Mouse (Mus musculus) cerebellum, adult 9-11 months (tissue): ENCODE results near the gene Zfp961.
A peak's percentile ranks its signal among the peaks of the same experiment; 100 is the strongest.
"Not testable (repeated sequence)": the region's sequence is repeated elsewhere in the genome, so short reads cannot be mapped to it uniquely, and the experiment has no call there.

ENCODE experiments used
- DNase-seq: peaks from one replicate; pipeline ENCODE4 v3.0.0; 2022

Gene Zfp961

DNA sequence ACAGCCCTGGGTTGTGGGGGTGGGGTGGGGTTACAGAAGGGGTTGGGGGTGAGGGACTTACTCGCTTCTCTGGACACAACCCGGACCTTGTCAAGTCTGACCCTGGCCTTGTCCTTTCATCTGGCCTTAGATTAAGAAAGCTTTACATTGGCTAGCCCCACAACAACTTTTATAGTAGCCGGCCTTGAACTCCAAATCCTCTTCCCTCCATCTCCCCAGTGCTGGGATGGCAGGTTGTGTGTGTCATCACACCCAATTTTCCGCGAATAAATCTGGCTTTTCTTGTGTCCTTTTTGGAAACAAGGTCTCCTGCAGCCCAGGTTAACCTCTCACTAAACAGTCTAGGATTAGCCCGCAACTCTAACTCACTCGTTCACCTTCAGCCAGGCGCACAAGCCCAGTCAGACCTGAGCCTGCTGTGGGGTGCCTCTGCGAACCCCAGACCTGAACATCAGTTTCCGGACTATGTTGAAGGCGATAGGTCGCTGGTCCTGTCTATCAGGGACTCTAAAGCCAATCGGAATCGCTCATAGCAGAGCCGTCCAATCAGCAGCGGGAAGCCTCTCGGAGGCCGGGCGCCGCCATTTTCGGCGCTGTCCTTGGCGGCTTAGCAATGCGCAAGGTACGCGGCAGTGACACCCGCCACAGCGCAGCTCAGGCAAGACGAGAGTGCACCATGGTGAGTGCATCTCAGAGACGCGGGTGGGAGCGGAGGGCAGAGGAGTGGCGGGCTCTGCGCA is at the start of gene Zfp961:
Gene Zfp961, plus strand, starts transcription at position 557 of the 740 bp plus-strand sequence.
- peak; percentile 98 for DNase-seq

DNA sequence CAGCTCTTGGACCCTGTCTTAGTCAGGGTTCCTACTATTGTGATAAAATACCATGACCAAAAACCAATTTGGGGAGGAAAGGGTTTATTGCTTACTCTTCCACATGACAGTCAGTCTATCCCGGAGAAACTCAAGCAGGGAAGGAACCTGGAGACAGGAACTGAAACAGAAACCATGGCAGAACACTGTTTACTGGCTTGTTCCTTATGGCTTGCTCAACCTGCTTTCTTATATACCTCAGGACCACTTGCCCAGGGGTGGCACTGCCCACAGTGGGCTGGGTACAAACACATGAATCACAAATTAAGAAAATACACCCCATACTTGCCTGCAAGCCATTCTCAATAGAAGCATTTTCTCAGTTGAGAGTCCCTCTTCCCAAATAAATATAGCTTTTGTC is 47.8 kb upstream of the Zfp961 start:
- not testable (repeated sequence) for DNase-seq

DNA sequence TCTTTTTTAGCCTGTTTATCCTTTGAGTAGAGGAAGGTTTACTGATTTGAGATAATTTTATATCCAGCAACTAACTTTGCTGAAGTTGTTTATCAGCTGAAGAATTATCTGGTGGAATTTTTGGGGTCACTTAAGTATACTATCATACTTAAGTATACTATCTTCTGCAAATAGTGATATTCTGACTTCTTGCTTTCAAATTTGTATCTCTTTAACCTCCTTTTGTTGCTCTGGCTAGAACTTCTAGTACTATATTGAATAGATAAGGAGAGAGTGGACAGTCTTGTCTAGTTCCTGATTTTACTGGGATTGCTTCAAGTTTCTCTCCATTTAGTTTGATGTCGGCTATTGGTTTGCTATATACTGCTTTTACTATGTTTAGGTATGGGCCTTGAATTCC is 44.0 kb upstream of the Zfp961 start:
- no peak for DNase-seq

DNA sequence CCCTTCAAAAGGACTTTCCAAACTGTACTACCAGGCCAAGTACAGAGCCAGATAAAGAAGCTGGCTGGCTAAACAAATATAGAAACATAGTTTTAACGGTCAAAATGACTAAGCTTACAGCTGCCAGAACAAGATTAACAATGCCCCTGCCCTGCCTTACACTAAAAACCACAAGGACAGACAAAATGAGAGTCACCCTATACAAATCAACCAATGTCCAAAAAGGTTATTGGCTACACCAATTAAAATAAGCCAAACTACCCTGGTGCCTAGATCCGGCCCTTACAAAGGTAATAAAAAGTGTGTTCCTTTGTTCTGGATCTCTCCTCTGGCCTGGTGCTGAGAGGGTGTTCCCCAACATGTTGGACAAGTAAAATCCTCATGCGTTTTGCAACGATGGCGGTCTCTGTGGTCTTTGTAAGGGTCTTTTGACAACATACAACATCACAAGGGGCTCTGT is 43.0 kb upstream of the Zfp961 start:
- DNase-seq, result no peak

DNA sequence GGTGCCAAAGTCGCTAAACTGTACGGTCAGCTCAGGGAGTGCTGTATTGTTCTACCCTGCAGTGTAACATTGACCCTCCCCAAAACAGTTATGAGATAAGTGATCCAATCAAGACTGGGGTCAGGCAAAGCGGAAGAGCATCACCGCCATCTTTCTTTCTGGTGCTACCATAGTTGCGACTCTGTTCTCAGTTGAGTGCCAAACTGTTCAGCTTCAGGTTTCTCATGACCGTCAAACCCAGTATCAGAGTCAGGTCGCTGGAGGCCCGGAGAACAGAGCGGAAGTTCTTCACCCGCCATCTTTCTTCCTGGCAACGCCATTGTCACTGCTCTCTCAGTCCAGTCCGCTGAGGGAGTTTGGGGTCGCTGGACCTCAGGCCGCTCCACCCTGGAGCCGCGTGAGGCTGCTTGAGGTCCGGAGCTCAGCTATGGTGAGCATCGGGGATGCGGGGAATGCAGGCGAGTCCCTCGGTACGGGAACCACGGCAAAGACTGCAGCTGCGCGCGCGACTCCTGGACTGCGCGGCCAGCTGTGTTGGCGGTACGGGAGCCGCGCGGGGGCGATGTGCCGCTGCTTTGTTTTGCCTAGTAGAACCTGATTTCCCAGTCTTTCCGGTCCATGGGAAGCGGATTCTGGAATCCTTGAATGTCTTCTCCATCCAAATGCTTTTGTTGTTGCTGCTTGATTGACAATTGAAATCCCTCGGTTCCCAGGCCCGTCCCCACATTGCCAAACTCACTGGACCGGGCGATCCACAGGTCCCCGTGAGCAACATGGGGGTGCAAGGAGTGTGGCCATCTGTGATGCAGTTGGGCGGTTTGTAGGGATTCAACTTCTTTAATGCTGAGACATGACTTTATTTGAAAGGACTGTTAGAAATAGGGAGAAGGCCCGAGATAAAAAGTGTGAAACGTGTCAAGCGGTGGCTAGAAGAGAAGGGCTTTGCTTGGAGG is 42.3 kb upstream of the Zfp961 start, which contains the start of the genes Zfp882 and Zfp617:
Gene Zfp882, plus strand, starts transcription at position 300 of the 953 bp plus-strand sequence.
Gene Zfp617, plus strand, starts transcription at position 327 of the 953 bp plus-strand sequence.
- peak; percentile 91 for DNase-seq

DNA sequence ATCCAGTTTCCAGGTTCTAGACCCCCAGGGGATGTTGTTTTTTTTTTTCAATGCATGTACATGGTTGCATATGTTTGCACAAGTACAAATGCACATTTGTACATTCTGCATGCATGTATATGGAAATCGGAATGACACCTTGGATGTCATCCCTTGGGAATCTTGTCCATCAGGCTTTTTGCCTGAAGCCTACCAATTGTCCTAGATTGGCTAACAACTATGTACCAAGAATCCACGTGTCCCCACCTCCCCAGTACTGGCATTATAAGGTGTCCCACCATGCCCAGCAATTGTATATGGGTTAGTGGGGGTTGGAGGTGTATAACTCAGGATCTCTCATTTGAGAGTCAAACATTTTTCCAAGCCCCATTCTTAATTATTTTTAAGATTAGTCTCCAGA is 38.6 kb upstream of the Zfp961 start:
- no peak for DNase-seq

DNA sequence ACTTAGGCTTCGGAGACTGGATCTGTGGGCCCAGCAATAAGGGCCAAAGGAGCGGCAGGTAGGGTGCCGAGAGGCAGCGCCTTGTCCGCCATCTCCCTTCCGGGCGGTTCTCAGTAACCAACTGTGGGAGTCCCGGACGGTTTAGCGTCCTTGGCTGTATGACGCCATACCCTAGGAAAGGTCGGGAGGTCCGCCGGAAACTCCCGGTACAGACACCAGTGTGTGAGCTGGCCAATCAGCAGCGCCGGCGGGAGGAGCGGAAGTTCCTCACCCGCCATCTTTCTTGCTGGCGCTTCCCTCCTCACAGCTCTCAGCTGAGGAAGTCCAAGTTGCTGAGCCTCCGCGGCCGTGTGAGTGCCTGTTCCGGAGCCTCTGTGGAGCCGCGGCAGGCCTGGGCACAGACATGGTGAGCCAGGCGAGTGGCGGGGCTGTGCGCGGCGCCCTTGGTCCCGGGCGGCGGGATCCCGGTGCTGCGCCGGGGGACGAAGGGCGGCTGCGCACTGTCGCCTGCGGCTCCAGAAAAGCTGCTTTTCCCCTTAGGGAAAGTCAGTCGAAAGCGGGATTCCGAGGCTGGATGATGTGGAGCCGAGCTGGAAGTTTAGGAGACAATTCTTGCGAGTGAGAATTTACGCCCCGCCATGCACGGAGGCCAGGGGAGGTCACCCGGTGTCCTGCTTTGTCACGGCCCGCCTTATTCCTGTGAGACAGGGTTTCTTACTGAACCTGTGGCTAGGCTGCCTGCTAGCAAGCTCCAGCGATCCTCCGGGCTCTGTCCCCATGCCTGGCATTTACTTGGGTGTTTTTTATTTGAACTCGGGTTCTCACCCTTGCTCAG is 28.1 kb upstream of the Zfp961 start:
- DNase-seq, result peak; percentile 97

DNA sequence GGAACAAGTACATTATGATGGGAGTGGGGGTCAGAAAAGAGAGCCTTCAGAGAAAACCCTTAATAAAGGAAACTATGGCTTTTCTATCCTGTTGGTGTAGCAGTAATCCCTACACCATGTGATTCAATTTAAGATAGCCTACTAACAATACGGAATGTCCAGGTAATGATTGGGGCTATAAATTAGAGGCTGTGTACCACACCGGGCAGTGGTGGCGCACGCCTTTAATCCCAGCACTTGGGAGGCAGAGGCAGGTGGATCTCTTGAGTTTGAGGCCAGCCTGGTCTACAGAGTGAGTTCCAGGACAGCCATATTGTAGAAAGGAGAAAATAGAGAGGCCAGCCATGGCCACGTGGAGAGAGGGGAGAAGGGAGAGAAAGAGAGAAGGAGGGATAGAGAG is 25.0 kb upstream of the Zfp961 start:
- DNase-seq, result no peak

DNA sequence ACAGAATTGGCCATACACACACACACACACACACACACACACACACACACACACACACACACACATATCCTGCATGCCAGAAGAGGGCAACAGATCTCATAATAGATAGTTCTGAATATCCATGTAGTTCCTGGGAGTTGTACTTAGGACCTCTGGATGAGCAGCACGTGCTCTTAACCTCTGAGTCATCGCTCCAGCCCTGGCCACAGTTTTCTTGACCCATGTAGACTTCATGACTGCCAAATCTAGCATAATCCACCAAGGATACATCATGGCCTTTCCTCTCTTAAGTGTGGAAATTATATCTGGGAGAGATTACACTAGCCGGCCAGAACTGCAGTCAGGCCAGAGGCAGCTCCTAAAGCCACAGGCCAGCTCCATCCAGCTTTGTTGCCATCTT is 24.3 kb upstream of the Zfp961 start:
- no peak for DNase-seq

DNA sequence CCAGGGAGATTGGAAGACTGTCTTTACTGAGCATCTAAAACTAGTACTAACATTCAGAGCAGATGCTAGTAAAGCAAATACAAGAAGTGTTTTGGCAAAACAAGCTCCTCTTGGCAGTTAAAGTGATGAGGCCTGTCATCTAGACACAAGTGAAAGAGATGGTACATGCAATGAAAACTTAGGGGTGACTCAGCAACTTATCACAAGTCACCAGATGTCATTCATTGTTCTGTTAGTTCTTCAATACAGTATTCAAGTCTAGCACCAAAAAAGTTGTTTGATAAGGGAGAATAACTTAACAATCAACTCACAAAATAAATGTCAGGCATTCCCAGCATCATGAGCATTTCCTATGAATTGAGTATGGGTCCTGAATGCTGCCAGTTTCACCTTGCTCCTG is 23.1 kb upstream of the Zfp961 start:
- no peak for DNase-seq

DNA sequence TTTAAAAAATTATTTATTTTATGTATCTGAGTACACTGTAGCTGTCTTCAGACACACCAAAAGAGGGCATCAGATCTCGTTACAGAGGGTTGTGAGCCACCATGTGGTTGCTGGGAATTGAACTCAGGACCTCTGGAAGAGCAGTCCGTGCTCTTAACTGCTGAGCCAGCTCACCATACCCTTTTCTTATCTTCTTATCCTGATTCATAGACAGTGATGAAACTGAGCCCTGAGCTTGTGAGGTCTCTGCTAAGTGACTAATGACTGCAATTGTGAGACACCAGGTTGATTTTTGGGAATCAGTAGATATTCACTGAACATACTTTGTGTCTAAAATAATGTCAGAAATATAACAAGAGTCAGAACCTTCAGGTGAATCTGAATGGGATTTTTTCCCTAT is 12.8 kb upstream of the Zfp961 start:
- not testable (repeated sequence) for DNase-seq

DNA sequence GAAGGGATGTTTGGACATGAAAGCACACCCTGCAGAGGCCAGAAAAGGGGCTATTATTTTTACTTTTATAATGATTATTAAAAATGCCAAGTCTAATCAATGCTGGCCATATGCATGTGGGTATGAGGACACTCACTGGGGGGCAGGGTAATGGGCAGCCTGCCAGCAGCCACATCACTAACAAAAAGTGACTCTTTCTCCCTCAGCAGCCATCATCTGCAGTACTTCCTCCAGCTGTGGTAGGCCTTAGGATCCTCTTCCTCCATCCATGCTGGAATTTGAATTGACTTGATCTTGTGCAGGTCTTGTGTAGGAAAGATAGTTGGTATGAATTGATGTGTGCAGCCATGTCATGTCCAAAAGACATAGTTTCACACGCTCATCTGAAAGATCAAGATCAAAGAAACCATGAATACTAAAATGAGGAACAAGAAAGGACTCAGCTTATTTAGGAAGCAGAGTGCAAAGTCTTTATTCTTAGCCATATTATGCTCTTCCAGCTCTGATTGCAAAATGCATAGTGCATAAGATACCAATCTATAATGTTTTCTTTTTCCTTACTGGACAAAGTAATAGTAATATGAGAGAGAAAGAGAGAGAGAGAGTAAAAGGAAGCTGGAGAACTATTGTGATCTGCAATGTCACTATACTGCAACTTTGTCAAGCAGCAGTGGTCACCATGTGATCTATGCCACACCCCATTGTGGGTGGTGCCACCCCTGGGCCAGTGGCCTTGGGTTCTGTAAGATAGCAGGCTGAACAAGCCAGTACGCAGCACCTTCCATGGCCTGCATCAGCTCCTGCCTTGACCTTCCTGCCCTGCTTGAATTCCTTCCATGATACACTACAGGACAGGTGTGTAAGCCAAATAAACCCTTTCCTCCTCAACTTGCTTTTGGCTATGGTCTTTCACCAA is 10.3 kb upstream of the Zfp961 start:
- no peak for DNase-seq

DNA sequence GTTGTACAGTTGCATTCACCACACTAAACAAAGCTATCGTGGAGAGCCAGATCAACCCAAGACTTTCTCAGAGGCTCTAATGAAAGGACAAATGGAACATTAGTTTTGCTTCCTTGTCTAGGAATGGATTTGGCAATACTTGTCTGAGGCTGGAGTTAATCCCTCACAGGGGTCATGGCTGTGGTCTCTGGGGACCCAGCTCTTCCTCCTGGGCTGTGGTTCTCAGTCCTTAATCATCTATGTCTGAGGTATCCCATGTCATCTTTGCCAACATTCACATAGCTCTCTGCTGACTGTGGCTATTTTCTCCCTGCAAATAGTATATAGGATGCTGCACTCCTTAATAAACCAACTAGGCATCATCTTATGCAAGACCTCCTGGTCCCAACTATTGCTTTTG is 9.1 kb upstream of the Zfp961 start:
- DNase-seq, result no peak

DNA sequence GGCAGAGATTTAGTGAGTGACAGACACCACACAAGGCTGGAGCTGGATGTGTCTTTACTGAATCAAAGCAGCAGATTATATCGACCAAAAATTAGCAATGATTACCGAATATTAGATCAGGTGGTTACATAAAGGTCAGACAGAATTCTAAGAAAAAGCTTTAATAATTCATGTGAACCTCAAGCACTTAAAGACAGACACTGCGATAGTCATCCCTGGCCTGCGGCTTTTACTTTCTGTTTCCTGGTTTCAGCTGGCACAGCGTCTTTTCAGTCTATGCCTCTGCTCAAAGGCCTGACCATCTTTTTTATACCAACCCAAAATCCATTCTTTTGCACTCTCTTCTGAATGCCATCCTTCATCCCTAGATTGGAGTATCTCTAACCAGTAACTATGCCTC is 2.2 kb upstream of the Zfp961 start:
- no peak for DNase-seq

DNA sequence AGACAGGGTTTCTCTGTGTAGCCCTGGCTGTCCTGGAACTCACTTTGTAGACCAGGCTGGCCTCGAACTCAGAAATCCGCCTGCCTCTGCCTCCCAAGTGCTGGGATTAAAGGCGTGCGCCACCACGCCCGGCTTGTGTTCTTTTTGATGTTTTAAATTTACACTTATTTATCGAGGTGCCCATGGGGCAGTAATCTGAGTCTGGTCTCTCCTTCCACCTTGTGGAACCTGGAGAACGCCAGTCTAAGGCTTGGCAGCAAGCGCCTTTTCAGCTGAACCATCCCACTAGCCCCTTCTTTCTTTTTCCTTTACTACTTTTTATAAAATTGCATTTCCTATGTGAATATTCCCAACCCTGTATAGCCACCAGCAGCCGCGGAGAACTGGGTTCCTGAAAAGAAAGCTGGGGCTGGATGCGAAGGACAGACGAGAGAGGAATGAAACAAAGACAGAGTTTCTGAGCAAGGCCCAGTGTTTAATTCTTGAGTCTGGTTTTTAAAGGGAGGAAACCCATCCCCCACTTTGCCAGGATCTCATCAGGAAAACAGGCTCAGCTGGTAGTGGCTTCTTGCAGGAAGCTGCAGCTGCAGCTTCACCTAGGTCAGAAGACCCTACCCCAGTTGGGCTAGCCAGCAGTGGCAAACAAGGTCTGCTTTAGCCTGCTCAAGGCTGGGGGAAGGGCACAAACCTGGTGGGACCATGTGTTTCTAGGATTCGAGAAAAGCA is 761 bp downstream of the Zfp961 start:
- DNase-seq, result peak; percentile 33

DNA sequence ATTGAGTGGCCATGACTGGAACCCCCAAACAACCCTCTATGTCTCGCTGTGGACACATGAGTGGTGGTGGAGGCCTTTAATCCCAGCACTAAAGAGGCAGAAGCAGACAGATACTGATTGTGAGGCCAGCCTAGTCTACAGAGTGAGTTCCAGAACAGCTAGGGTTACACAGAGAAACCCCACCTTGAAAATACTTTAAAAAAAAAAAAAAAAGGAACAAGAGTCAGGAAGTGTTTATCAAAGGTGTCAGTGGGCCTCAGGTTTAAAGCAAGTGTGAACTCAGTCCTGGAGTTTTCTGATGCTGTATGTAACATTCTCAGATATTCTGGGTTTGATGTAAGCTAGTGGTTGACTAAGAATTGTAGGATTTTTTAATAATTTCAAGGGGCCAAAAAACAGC is 1.7 kb downstream of the Zfp961 start:
- DNase-seq, result no peak

DNA sequence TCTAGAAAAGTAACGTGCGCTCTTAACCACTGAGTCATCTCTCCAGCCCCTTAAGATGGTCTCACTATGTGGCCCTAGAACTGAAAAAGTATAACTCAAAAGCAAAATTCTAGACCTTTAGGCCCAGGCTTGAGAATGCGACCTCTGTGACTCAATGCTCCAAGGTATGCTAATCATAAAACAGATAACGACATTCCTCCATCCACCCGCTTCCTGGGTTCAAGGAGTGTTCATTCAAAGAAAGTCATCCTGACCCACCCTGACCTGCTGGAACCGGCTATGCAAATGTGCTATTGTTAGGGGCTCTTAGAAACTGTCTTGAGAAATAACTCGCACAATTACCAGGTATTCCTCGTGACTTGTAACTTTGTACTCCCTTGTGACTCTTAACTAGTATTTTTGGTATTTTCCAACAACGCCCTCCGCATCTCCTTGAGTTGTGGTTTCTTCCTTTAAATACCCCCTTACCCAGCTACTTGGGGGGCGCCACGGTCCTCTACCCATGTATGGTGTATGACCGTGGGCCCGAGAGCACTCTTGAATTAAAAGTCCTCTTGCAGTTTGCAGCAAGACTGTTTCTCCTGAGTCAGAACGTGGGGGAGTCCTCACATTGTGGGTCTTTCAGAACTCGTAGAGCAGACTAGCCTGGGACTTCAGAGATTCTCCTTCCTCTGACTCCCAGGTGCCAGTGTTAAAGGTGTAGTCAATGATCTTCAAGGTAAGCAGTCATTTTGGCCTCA is 2.3 kb downstream of the Zfp961 start:
- DNase-seq, result not testable (repeated sequence)

DNA sequence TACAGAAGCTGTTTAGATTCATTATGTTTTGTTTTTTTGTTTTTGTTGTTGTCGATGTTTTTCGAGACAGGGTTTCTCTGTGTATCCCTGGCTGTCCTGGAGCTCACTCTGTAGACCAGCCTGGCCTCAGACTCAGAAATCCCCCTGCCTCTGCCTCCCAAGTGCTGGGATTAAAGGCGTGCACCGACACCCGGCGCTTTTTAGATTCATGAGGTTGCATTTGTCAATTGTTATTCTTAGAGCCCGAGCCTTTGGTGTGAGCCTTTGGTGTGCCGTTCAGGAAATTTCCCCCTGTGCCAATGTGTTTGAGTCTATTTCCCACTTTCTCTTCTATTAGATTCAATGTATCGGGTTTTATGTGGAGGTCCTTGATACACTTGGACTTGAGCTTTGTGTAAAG is 3.8 kb downstream of the Zfp961 start:
- DNase-seq, result no peak

DNA sequence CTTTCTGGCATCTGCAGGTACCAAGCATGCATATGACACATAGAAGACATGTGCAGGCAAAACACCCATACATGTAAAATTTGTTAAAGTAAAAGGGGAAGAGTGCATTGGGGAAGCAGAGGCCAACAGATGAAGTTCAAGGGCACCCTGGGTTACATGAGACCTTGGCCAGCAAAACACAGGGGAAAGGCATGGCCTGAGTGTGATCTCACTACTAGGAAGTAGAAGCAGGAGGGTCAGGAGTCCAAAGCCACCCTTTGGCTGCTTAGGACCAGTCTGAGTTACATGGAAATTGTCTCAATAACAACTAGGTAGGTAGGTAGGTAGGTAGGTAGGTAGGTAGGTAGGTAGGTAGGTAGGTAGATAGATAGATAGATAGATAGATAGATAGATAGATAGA is 9.6 kb downstream of the Zfp961 start:
- DNase-seq, result no peak

DNA sequence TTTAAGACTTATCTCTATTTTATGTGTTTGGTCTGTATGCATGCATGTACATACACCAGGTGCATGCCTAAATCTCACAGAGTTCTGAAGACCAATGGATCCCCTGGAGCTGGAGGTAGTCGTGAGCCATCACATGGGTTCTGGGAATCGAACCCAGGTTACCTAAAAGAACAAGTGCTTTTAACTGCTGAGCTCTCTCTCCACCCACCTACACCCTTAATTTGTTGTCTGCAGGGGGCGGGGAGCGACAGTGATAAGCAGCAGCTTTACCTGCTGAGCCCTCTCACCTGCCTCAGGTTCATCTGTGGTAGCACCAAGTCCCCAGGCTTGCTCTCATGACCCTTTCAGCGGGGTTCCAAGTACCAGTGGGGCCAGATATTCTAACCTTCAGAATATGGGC is 11.0 kb downstream of the Zfp961 start:
- no peak for DNase-seq
